8 mouse cellular contexts compared by ENCODE assay signal in the genomic region with DNA sequence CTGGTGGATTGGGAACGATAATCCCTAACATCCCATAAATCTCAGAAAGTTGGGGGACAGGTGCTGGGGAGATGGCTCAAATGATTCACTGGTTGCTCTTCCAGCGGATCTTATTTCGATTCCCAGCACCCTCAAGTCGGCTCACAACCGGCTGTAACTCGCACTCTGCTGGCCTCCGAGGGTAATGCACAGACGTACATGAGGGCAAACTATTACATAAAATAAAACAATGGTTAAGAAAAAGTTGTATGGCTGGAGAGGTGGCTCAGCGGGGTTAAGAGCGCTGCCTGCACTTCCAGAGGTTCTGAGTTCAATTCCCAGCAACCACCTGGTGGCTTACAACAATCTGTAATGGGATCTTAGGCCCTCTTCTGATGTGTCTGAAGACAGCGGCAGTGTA. TPM values are rescaled to one million over a fixed set of nuclear protein-coding genes. Genes with fewer than 3 reads are reported as not detected.
DNase-seq lines count a peak whose midpoint lies in the region; ATAC-seq and TF ChIP-seq lines count a peak whose summit lies in the region.

No protein-coding gene starts in this region.

- intact Hi-C loops in gastrocnemius, postnatal 36 days (cut with DNase I) = loop anchor here (2.0 kb wide), 1 partner anchor 28 kb away; no protein-coding TSS in a partner anchor

- H3K27ac ChIP-seq in lung, embryonic 14.5 days (ENCODE audit: low read depth) = no peak overlapping the region
- no peak overlapping the region for H3K27ac ChIP-seq in embryonic facial prominence, embryonic 15.5 days (replicated peaks)
- no peak overlapping the region for H3K27ac ChIP-seq in intestine, embryonic 16.5 days (ENCODE audit: low read length)
- H3K27ac ChIP-seq in neural tube, embryonic 14.5 days (ENCODE audit: low read depth, low read length) = no peak overlapping the region

- no peaks in the 10 kb centered on the region; the same call in 1 of the 2 replicates for H3K9me3 ChIP-seq in lung, embryonic 14.5 days (ENCODE audit: low read depth, low read length)
- no peaks in the 10 kb centered on the region for H3K9me3 ChIP-seq in embryonic facial prominence, embryonic 15.5 days (replicated peaks)
- H3K9me3 ChIP-seq in intestine, embryonic 16.5 days (ENCODE audit: control insufficient read depth, low read length) = peaks cover 3% of the 10 kb centered on the region; the same call in 1 of the 2 replicates
- no peaks in the 10 kb centered on the region for H3K9me3 ChIP-seq in neural tube, embryonic 14.5 days (ENCODE audit: control insufficient read depth, low read length)

- peak overlapping the region; percentile 37 for H3K4me3 ChIP-seq in lung, embryonic 14.5 days (ENCODE audit: low read depth, low read length)
- no peak overlapping the region for H3K4me3 ChIP-seq in lung, adult 2 months (replicated peaks; ENCODE audit: extremely low read depth, low read depth, low read length)
- H3K4me3 ChIP-seq in embryonic facial prominence, embryonic 15.5 days (replicated peaks) = peak overlapping the region; percentile 49
- H3K4me3 ChIP-seq in intestine, embryonic 16.5 days (ENCODE audit: low read length) = peak overlapping the region; percentile 51
- H3K4me3 ChIP-seq in neural tube, embryonic 14.5 days (ENCODE audit: low read depth, low read length) = peak overlapping the region; percentile 45

- H3K27me3 ChIP-seq in lung, embryonic 14.5 days (ENCODE audit: insufficient read depth, low read length) = peaks cover 54% of the 10 kb centered on the region
- H3K27me3 ChIP-seq in embryonic facial prominence, embryonic 15.5 days = peaks cover 64% of the 10 kb centered on the region
- peaks cover 46% of the 10 kb centered on the region for H3K27me3 ChIP-seq in intestine, embryonic 16.5 days (replicated peaks; ENCODE audit: control insufficient read depth, insufficient read depth, low read length)
- H3K27me3 ChIP-seq in neural tube, embryonic 14.5 days (ENCODE audit: control insufficient read depth, insufficient read depth, low read length) = no peaks in the 10 kb centered on the region

- DNase-seq in lung, embryonic 14.5 days = no peak
- DNase-seq in lung, adult 2 months = no peak
- no peak for DNase-seq in gastrocnemius, postnatal 36 days
- no peak for DNase-seq in urinary bladder, adult 2 months (ENCODE audit: low spot score)

- TF ChIP-seq CTCF in lung, embryonic 14.5 days (IDR thresholded peaks at IDR 0.05; ENCODE audit: low read depth) = no peak
- TF ChIP-seq CTCF in lung, adult 2 months (IDR thresholded peaks at IDR 0.05; ENCODE audit: insufficient read depth, low read length) = no peak

- no peak overlapping the region for H3K9ac ChIP-seq in lung, embryonic 14.5 days
- H3K9ac ChIP-seq in embryonic facial prominence, embryonic 15.5 days = no peak overlapping the region
- H3K9ac ChIP-seq in intestine, embryonic 16.5 days (ENCODE audit: low read depth, low read length) = peak overlapping the region; percentile 62; the same call in 1 of the 2 replicates
- peak overlapping the region; percentile 62; the same call in 1 of the 2 replicates for H3K9ac ChIP-seq in neural tube, embryonic 14.5 days (replicated peaks; ENCODE audit: low read depth, low read length)

- H3K36me3 ChIP-seq in lung, embryonic 14.5 days (ENCODE audit: insufficient read depth) = no peaks in the 10 kb centered on the region
- no peaks in the 10 kb centered on the region for H3K36me3 ChIP-seq in embryonic facial prominence, embryonic 15.5 days
- no peaks in the 10 kb centered on the region for H3K36me3 ChIP-seq in intestine, embryonic 16.5 days (ENCODE audit: control insufficient read depth, insufficient read depth, low read length)
- no peaks in the 10 kb centered on the region for H3K36me3 ChIP-seq in neural tube, embryonic 14.5 days (ENCODE audit: control insufficient read depth, insufficient read depth, low read length)

- no peak for ATAC-seq in lung, embryonic 14.5 days (ENCODE audit: insufficient read depth)
- no peak for ATAC-seq in embryonic facial prominence, embryonic 15.5 days (ENCODE audit: insufficient number of reproducible peaks, low FRiP score, low TSS enrichment, low read depth)
- no peak for ATAC-seq in intestine, embryonic 16.5 days
- no peak for ATAC-seq in neural tube, embryonic 14.5 days (ENCODE audit: low read depth)
- ATAC-seq in frontal cortex, adult (ENCODE audit: low TSS enrichment) = no peak

- no peak for TF ChIP-seq POLR2A in lung, adult 2 months (IDR thresholded peaks at IDR 0.05; ENCODE audit: borderline replicate concordance, extremely low read depth, low read depth, low read length)

- no peaks in the 10 kb centered on the region for H3K4me1 ChIP-seq in lung, embryonic 14.5 days (ENCODE audit: insufficient read depth)
- peaks cover 6% of the 10 kb centered on the region for H3K4me1 ChIP-seq in lung, adult 2 months (ENCODE audit: control insufficient read depth, insufficient read depth, low read length)
- peaks cover 11% of the 10 kb centered on the region for H3K4me1 ChIP-seq in embryonic facial prominence, embryonic 15.5 days
- peaks cover 8% of the 10 kb centered on the region; the same call in 1 of the 2 replicates for H3K4me1 ChIP-seq in intestine, embryonic 16.5 days (ENCODE audit: control insufficient read depth, insufficient read depth, low read length)
- H3K4me1 ChIP-seq in neural tube, embryonic 14.5 days (ENCODE audit: control insufficient read depth, insufficient read depth, low read length) = peaks cover 18% of the 10 kb centered on the region

- peak overlapping the region; percentile 76 for H3K4me2 ChIP-seq in lung, embryonic 14.5 days
- peak overlapping the region; percentile 88 for H3K4me2 ChIP-seq in embryonic facial prominence, embryonic 15.5 days (replicated peaks)
- peak overlapping the region; percentile 94 for H3K4me2 ChIP-seq in intestine, embryonic 16.5 days (ENCODE audit: low read depth, low read length)
- peak overlapping the region; percentile 72 for H3K4me2 ChIP-seq in neural tube, embryonic 14.5 days (ENCODE audit: low read depth, low read length)

- WGBS in lung, embryonic 14.5 days = 57% methylated on average over 11 of the region's 11 CpGs
- 54% methylated on average over 11 of the region's 11 CpGs for WGBS in lung, adult 2 months
- 62% methylated on average over 11 of the region's 11 CpGs for WGBS in embryonic facial prominence, embryonic 15.5 days
- WGBS in intestine, embryonic 16.5 days = 60% methylated on average over 11 of the region's 11 CpGs
- WGBS in neural tube, embryonic 14.5 days = 63% methylated on average over 11 of the region's 11 CpGs

RNA-seq across cellular contexts. Expression of a gene that starts 2.4 kb away (rescaled TPM):
- 0.04 TPM in 1 of 2 replicates, not detected in the other for polyA plus RNA-seq in lung, embryonic 14.5 days (2014; fragmentation: Nextera tagmentation; extraction: Ambion mirVana)
- polyA plus RNA-seq in lung, adult 2 months (2012; rRNA removed) = 0.08 TPM in 1 of 2 replicates, not detected in the other
- 0.14 and 0.28 TPM in 2 replicates for polyA plus RNA-seq in embryonic facial prominence, embryonic 15.5 days (2015; fragmentation: Nextera tagmentation; extraction: Ambion mirVana)
- not detected in 2 replicates for polyA plus RNA-seq in intestine, embryonic 16.5 days (2015; fragmentation: Nextera tagmentation; extraction: Ambion mirVana)
- polyA plus RNA-seq in neural tube, embryonic 14.5 days (2014; fragmentation: Nextera tagmentation; extraction: Ambion mirVana) = 1.3 and 2.7 TPM in 2 replicates
- not detected for total RNA-seq in gastrocnemius, postnatal 36 days (2021)
- polyA plus RNA-seq in urinary bladder, adult 2 months (2012; rRNA removed) = 0.04 and 0.23 TPM in 2 replicates

RNA-seq across cellular contexts. Expression of a gene that starts 14.3 kb away (rescaled TPM):
- polyA plus RNA-seq in lung, embryonic 14.5 days (2014; fragmentation: Nextera tagmentation; extraction: Ambion mirVana) = 0.18 and 0.24 TPM in 2 replicates
- 0.12 and 0.28 TPM in 2 replicates for polyA plus RNA-seq in lung, adult 2 months (2012; rRNA removed)
- polyA plus RNA-seq in embryonic facial prominence, embryonic 15.5 days (2015; fragmentation: Nextera tagmentation; extraction: Ambion mirVana) = 0.09 and 0.14 TPM in 2 replicates
- 0.07 and 0.10 TPM in 2 replicates for polyA plus RNA-seq in intestine, embryonic 16.5 days (2015; fragmentation: Nextera tagmentation; extraction: Ambion mirVana)
- 2.3 and 2.6 TPM in 2 replicates for polyA plus RNA-seq in neural tube, embryonic 14.5 days (2014; fragmentation: Nextera tagmentation; extraction: Ambion mirVana)
- not detected for total RNA-seq in gastrocnemius, postnatal 36 days (2021)
- 0.39 and 0.52 TPM in 2 replicates for polyA plus RNA-seq in urinary bladder, adult 2 months (2012; rRNA removed)

RNA-seq across cellular contexts. Expression of a gene that starts 28.8 kb away (rescaled TPM):
- 1.3 and 1.4 TPM in 2 replicates for polyA plus RNA-seq in lung, embryonic 14.5 days (2014; fragmentation: Nextera tagmentation; extraction: Ambion mirVana)
- 56.1 and 93.0 TPM in 2 replicates for polyA plus RNA-seq in lung, adult 2 months (2012; rRNA removed)
- 4.7 and 5.6 TPM in 2 replicates for polyA plus RNA-seq in embryonic facial prominence, embryonic 15.5 days (2015; fragmentation: Nextera tagmentation; extraction: Ambion mirVana)
- polyA plus RNA-seq in intestine, embryonic 16.5 days (2015; fragmentation: Nextera tagmentation; extraction: Ambion mirVana) = 3.1 and 3.2 TPM in 2 replicates
- 23.6 and 27.9 TPM in 2 replicates for polyA plus RNA-seq in neural tube, embryonic 14.5 days (2014; fragmentation: Nextera tagmentation; extraction: Ambion mirVana)
- total RNA-seq in gastrocnemius, postnatal 36 days (2021) = 1,000 to 10,000 TPM in 1 of 2 experiments, 100 to 1,000 TPM in 1; 930 to 1,020 TPM
- 44.1 and 57.0 TPM in 2 replicates for polyA plus RNA-seq in urinary bladder, adult 2 months (2012; rRNA removed)

RNA-seq across cellular contexts. Expression of a gene that starts 49.7 kb away (rescaled TPM):
- 9.0 and 9.9 TPM in 2 replicates for polyA plus RNA-seq in lung, embryonic 14.5 days (2014; fragmentation: Nextera tagmentation; extraction: Ambion mirVana)
- 8.2 and 9.1 TPM in 2 replicates for polyA plus RNA-seq in lung, adult 2 months (2012; rRNA removed)
- 5.7 and 5.9 TPM in 2 replicates for polyA plus RNA-seq in embryonic facial prominence, embryonic 15.5 days (2015; fragmentation: Nextera tagmentation; extraction: Ambion mirVana)
- 5.0 and 5.6 TPM in 2 replicates for polyA plus RNA-seq in intestine, embryonic 16.5 days (2015; fragmentation: Nextera tagmentation; extraction: Ambion mirVana)
- polyA plus RNA-seq in neural tube, embryonic 14.5 days (2014; fragmentation: Nextera tagmentation; extraction: Ambion mirVana) = 5.2 and 6.1 TPM in 2 replicates
- 1 to 10 TPM; 3.3 to 4.0 TPM for total RNA-seq in gastrocnemius, postnatal 36 days (2021)
- 10.3 and 11.5 TPM in 2 replicates for polyA plus RNA-seq in urinary bladder, adult 2 months (2012; rRNA removed)

Comparison
In these comparisons a context has a peak if more than half of its experiments do, and no peak if none do; other contexts are left out.
1. H3K9ac ChIP-seq: peak in intestine, embryonic 16.5 days (single experiment) and neural tube, embryonic 14.5 days (single experiment); none in lung, embryonic 14.5 days (single experiment) and embryonic facial prominence, embryonic 15.5 days (single experiment).
2. Peak in every context shown above with its lines, with median percentiles within 50 percentile points of each other: H3K4me2 ChIP-seq.